Mouse (Mus musculus) heart, postnatal 25 days (tissue): ENCODE results near the gene Snrpc. TPM values are rescaled to one million over a fixed set of nuclear protein-coding genes. Genes with fewer than 3 reads are reported as not detected.

Source experiments
- DNase-seq: peaks from one replicate; pipeline ENCODE4 v3.0.0; 2022; ENCODE audit warnings: low spot score
- intact Hi-C: fragments of 180-260 bp; cut with DNase I; formaldehyde crosslinking; loops from one replicate; pipeline ENCODE4 v1.15.1; 2025
- total RNA-seq, 2 experiments: library from RNA; stranded (reverse); gene quantifications; 2 replicates each; pipeline ENCODE4 v1.2.3; 2021

Snrpc gene
- total RNA-seq, 2 experiments from 2014 or later = 59.9 to 60.7 TPM

- intact Hi-C loops = no loop called here
- DNase-seq = no peak
These were observed 18.9 kb upstream of the Snrpc start for GRCm38 (mm10) chr17:27819011-27819410.

- intact Hi-C loops = no loop called here
- DNase-seq = no peak
These were observed 18.4 kb upstream of the Snrpc start for GRCm38 (mm10) chr17:27819521-27819970.

GRCm38 (mm10) chr17:27819971-27820567, 17.9 kb upstream of the Snrpc start:
- peak; percentile 41 for DNase-seq
- intact Hi-C loops = loop anchor here (1.0 kb wide), 1 partner anchor 19 kb away; no protein-coding TSS in a partner anchor

- DNase-seq = peak; percentile 96
- intact Hi-C loops = loop anchor here (1.0 kb wide), 1 partner anchor 19 kb away; no protein-coding TSS in a partner anchor
These were observed 17.2 kb upstream of the Snrpc start, which contains the start of gene D17Wsu92e for GRCm38 (mm10) chr17:27820568-27821406. Gene D17Wsu92e, minus strand, starts transcription at chr17:27820648.

GRCm38 (mm10) chr17:27821407-27822338, 16.3 kb upstream of the Snrpc start:
- no peak for DNase-seq
- intact Hi-C loops = no loop called here

- no peak for DNase-seq
- intact Hi-C loops = no loop called here
These were observed 14.6 kb upstream of the Snrpc start for GRCm38 (mm10) chr17:27823142-27823905.

GRCm38 (mm10) chr17:27824941-27825340, 13.0 kb upstream of the Snrpc start:
- intact Hi-C loops = no loop called here
- no peak for DNase-seq

GRCm38 (mm10) chr17:27825539-27825938, 12.4 kb upstream of the Snrpc start:
- intact Hi-C loops = no loop called here
- DNase-seq = no peak

- DNase-seq = peak; percentile 44
- intact Hi-C loops = no loop called here
These were observed 11.7 kb upstream of the Snrpc start for GRCm38 (mm10) chr17:27825984-27826905.

- intact Hi-C loops = no loop called here
- peak; percentile 40 for DNase-seq
These were observed 11.0 kb upstream of the Snrpc start for GRCm38 (mm10) chr17:27826908-27827383.

- DNase-seq = no peak
- intact Hi-C loops = no loop called here
These were observed 10.4 kb upstream of the Snrpc start for GRCm38 (mm10) chr17:27827511-27827910.

GRCm38 (mm10) chr17:27830411-27830810, 7.5 kb upstream of the Snrpc start:
- intact Hi-C loops = no loop called here
- no peak for DNase-seq

GRCm38 (mm10) chr17:27839469-27840252, 1.7 kb downstream of the Snrpc start:
- intact Hi-C loops = loop anchor here (1.0 to 10.0 kb wide), 3 partner anchors 19 to 195 kb away; partner anchors contain the start of genes Anks1, D17Wsu92e and Taf11
- DNase-seq = peak; percentile 93

GRCm38 (mm10) chr17:27848351-27848750, 10.4 kb downstream of the Snrpc start:
- DNase-seq = no peak
- intact Hi-C loops = loop anchor here (10.0 kb wide), 1 partner anchor 204 kb away; no protein-coding TSS in a partner anchor

- no peak for DNase-seq
- intact Hi-C loops = loop anchor here (5.0 kb wide), 1 partner anchor 39 kb away; no protein-coding TSS in a partner anchor
These were observed 13.1 kb downstream of the Snrpc start for GRCm38 (mm10) chr17:27851076-27851475.

GRCm38 (mm10) chr17:27856265-27856797, 18.4 kb downstream of the Snrpc start, which contains the start of gene Uhrf1bp1:
Gene Uhrf1bp1, plus strand, starts transcription at chr17:27856441.
- intact Hi-C loops = no loop called here
- peak; percentile 43 for DNase-seq
